Comparison of ENCODE assay signal across 9 mouse cellular contexts in genomic region chr9:85844647-85844983, GRCm38 (mm10). TPM values are rescaled to one million over a fixed set of nuclear protein-coding genes. Genes with fewer than 3 reads are reported as not detected.
DNase-seq lines count a peak whose midpoint lies in the region; ATAC-seq and TF ChIP-seq lines count a peak whose summit lies in the region.
"Had no signal": no experiment of that assay in that cellular context is flagged by ENCODE, and none has a peak within 500 bp of the region (broad histone marks: within the 10 kb centered on the region; RNA-seq: fewer than 3 reads in every experiment).

No protein-coding gene starts in this region.

- H3K9me3 ChIP-seq in heart, embryonic 15.5 days (replicated peaks), result no peaks in the 10 kb centered on the region
- no peaks in the 10 kb centered on the region for H3K9me3 ChIP-seq in ES-Bruce4 (replicated peaks; ENCODE audit: control insufficient read depth, insufficient read depth, low read length, poor library complexity, severe bottlenecking)
- no peaks in the 10 kb centered on the region for H3K9me3 ChIP-seq in forebrain, embryonic 14.5 days (replicated peaks; ENCODE audit: control insufficient read depth, low read length)
- no peaks in the 10 kb centered on the region for H3K9me3 ChIP-seq in liver, embryonic 15.5 days (replicated peaks)
- H3K9me3 ChIP-seq: liver, embryonic 13.5 days had no signal

- DNase-seq in heart, postnatal 10 days, result no peak
- peak; percentile 14 for DNase-seq in forebrain, embryonic 14.5 days (ENCODE audit: low spot score)
- no peak for DNase-seq in urinary bladder, adult 2 months (ENCODE audit: low spot score)
- no peak for DNase-seq in frontal cortex, postnatal 36 days (ENCODE audit: low spot score in 2 of 2)
- DNase-seq: liver, embryonic 13.5 days had no signal

- H3K9ac ChIP-seq in heart, embryonic 15.5 days, result no peak overlapping the region
- no peak overlapping the region for H3K9ac ChIP-seq in ES-Bruce4 (ENCODE audit: low read depth, poor library complexity, severe bottlenecking)
- peak overlapping the region; percentile 75 for H3K9ac ChIP-seq in forebrain, embryonic 14.5 days (ENCODE audit: low read length)
- no peak overlapping the region for H3K9ac ChIP-seq in liver, embryonic 15.5 days
- H3K9ac ChIP-seq: liver, embryonic 13.5 days had no signal

- peak overlapping the region; percentile 98 for H3K4me2 ChIP-seq in heart, embryonic 15.5 days
- peak overlapping the region; percentile 94 for H3K4me2 ChIP-seq in forebrain, embryonic 14.5 days (ENCODE audit: low read length)
- H3K4me2 ChIP-seq in liver, embryonic 15.5 days, result peak overlapping the region; percentile 71

- TF ChIP-seq POLR2A in ES-Bruce4 (IDR thresholded peaks at IDR 0.05; ENCODE audit: insufficient read depth, low read length), result no peak

- no peak for TF ChIP-seq CTCF in ES-Bruce4 (IDR thresholded peaks at IDR 0.05; ENCODE audit: low read depth, low read length)

- H3K27ac ChIP-seq in heart, embryonic 15.5 days, result no peak overlapping the region
- H3K27ac ChIP-seq in ES-Bruce4 (ENCODE audit: insufficient read depth, low read length), result no peak overlapping the region
- H3K27ac ChIP-seq in forebrain, embryonic 14.5 days (ENCODE audit: low read depth, low read length), result no peak overlapping the region
- no peak overlapping the region for H3K27ac ChIP-seq in liver, embryonic 15.5 days (replicated peaks)
- H3K27ac ChIP-seq: liver, embryonic 13.5 days had no signal

- peak overlapping the region; percentile 77 for H3K4me3 ChIP-seq in heart, embryonic 15.5 days
- peak overlapping the region; percentile 70; the same call in 1 of the 2 replicates for H3K4me3 ChIP-seq in ES-Bruce4 (ENCODE audit: low read depth, low read length)
- H3K4me3 ChIP-seq in forebrain, embryonic 14.5 days (ENCODE audit: low read depth, low read length), result peak overlapping the region; percentile 70
- H3K4me3 ChIP-seq in liver, embryonic 15.5 days (replicated peaks), result no peak overlapping the region

- no peak for TF ChIP-seq EP300 in ES-Bruce4 (IDR thresholded peaks at IDR 0.05; ENCODE audit: insufficient read depth, low read depth, low read length)

- H3K4me1 ChIP-seq in heart, embryonic 15.5 days (replicated peaks), result peaks cover 10% of the 10 kb centered on the region
- H3K4me1 ChIP-seq in ES-Bruce4 (ENCODE audit: control insufficient read depth, insufficient read depth, low read length), result no peaks in the 10 kb centered on the region
- peaks cover 10% of the 10 kb centered on the region for H3K4me1 ChIP-seq in forebrain, embryonic 14.5 days (ENCODE audit: control insufficient read depth, insufficient read depth, low read length)
- H3K4me1 ChIP-seq in liver, embryonic 15.5 days (replicated peaks), result 0 out of 2 replicates have a peak, but pooled peaks cover 4% of the 10 kb centered on the region

- H3K27me3 ChIP-seq in heart, embryonic 15.5 days, result peaks cover 16% of the 10 kb centered on the region
- peaks cover 1% of the 10 kb centered on the region; the same call in 1 of the 2 replicates for H3K27me3 ChIP-seq in ES-Bruce4 (ENCODE audit: control insufficient read depth, insufficient read depth, low read length, poor library complexity, severe bottlenecking)
- H3K27me3 ChIP-seq in forebrain, embryonic 14.5 days (replicated peaks; ENCODE audit: control insufficient read depth, insufficient read depth, low read length), result peaks cover 4% of the 10 kb centered on the region; the same call in 1 of the 2 replicates
- H3K27me3 ChIP-seq in liver, embryonic 15.5 days, result peaks cover 57% of the 10 kb centered on the region

- intact Hi-C loops in heart, postnatal 10 days (cut with DNase I), result loop anchor here (5.0 to 10.0 kb wide), 2 partner anchors 52 to 730 kb away; partner anchors contain the start of genes Pgm3 and Rwdd2a

- 77% methylated on average over 9 of the region's 9 CpGs for WGBS in heart, embryonic 15.5 days
- WGBS in forebrain, embryonic 14.5 days, result 66% methylated on average over 9 of the region's 9 CpGs
- 65% methylated on average over 9 of the region's 9 CpGs for WGBS in liver, embryonic 15.5 days (ENCODE audit: insufficient replicate concordance)

- no peak for ATAC-seq in heart, embryonic 15.5 days (replicated peaks; ENCODE audit: insufficient number of reproducible peaks, insufficient read depth, low FRiP score, low read depth)
- no peak for ATAC-seq in forebrain, embryonic 14.5 days
- no peak for ATAC-seq in liver, embryonic 15.5 days (ENCODE audit: insufficient read depth)
- ATAC-seq in activated CD4-positive, CD25-positive, alpha-beta regulatory T cell, adult 4 months, result no peak

- no peaks in the 10 kb centered on the region for H3K36me3 ChIP-seq in heart, embryonic 15.5 days
- peaks cover 4% of the 10 kb centered on the region; the same call in 1 of the 2 replicates for H3K36me3 ChIP-seq in ES-Bruce4 (ENCODE audit: control insufficient read depth, insufficient read depth, low read length, poor library complexity, severe bottlenecking)
- peaks cover 3% of the 10 kb centered on the region; the same call in 1 of the 2 replicates for H3K36me3 ChIP-seq in forebrain, embryonic 14.5 days (ENCODE audit: control insufficient read depth, insufficient read depth, low read length)
- H3K36me3 ChIP-seq in liver, embryonic 15.5 days (replicated peaks), result no peaks in the 10 kb centered on the region
- H3K36me3 ChIP-seq: liver, embryonic 13.5 days had no signal

RNA-seq across cellular contexts. Expression of gene Tpbg, which starts 2.4 kb away (rescaled TPM):
- polyA plus RNA-seq in heart, embryonic 15.5 days (2015; fragmentation: Nextera tagmentation; extraction: Ambion mirVana), result 4.3 and 6.4 TPM in 2 replicates
- 1 to 10 TPM; 3.2 to 3.9 TPM for total RNA-seq in heart, postnatal 10 days (2021)
- polyA plus RNA-seq in ES-Bruce4 (2011; ENCODE audit: insufficient read depth, insufficient read length, low read depth, missing spikeins), result 11.8 and 12.5 TPM in 2 replicates
- 14.5 and 15.5 TPM in 2 replicates for polyA plus RNA-seq in forebrain, embryonic 14.5 days (2014; fragmentation: Nextera tagmentation; extraction: Ambion mirVana)
- 0.21 and 0.30 TPM in 2 replicates for polyA plus RNA-seq in liver, embryonic 15.5 days (2015; fragmentation: Nextera tagmentation; extraction: Ambion mirVana)
- polyA plus RNA-seq in urinary bladder, adult 2 months (2012; rRNA removed), result 14.6 and 15.3 TPM in 2 replicates
- polyA plus RNA-seq in activated CD4-positive, CD25-positive, alpha-beta regulatory T cell, adult 4 months (2017; shearing (Covaris generic)), result not detected
